Mouse (Mus musculus): ENCODE results near the gene Spint4. TPM values are rescaled to one million over a fixed set of nuclear protein-coding genes. Genes with fewer than 3 reads are reported as not detected.
A peak's percentile ranks its signal among the peaks of the same experiment; 100 is the strongest.
"Not testable (repeated sequence)": the region's sequence is repeated elsewhere in the genome, so short reads cannot be mapped to it uniquely, and the experiment has no call there.

The Spint4 gene
- not detected for total RNA-seq (2021)

GRCm38 (mm10) chr2:164698201-164698600, at the start of gene Spint4:
TSS of gene Spint4 (plus strand) at chr2:164698501.
- DNase-seq: no peak

GRCm38 (mm10) chr2:164655858-164656257, 42.4 kb upstream of the Spint4 start, which contains the start of gene Wfdc10:
TSS of gene Wfdc10 (plus strand) at chr2:164656046.
- DNase-seq: peak in 1 of 2 experiments; percentile 5

GRCm38 (mm10) chr2:164656483-164656882, 41.8 kb upstream of the Spint4 start, which contains the start of gene Wfdc9:
TSS of gene Wfdc9 (minus strand) at chr2:164656583.
- no peak for DNase-seq

- DNase-seq: no peak
Observed at GRCm38 (mm10) chr2:164664851-164665250, 33.5 kb upstream of the Spint4 start.

GRCm38 (mm10) chr2:164670261-164670660, 28.0 kb upstream of the Spint4 start:
- DNase-seq: no peak

- no peak for DNase-seq
Observed at GRCm38 (mm10) chr2:164670938-164671337, 27.4 kb upstream of the Spint4 start.

GRCm38 (mm10) chr2:164673987-164674386, 24.3 kb upstream of the Spint4 start, which contains the start of gene Wfdc11:
TSS of gene Wfdc11 (minus strand) at chr2:164674087.
- DNase-seq: no peak

GRCm38 (mm10) chr2:164676103-164676502, 22.2 kb upstream of the Spint4 start:
- DNase-seq: no peak

- no peak for DNase-seq
Observed at GRCm38 (mm10) chr2:164676916-164677685, 21.2 kb upstream of the Spint4 start.

GRCm38 (mm10) chr2:164678848-164679625, 19.3 kb upstream of the Spint4 start:
- DNase-seq: peak; percentile 33 to 53

GRCm38 (mm10) chr2:164679906-164680305, 18.4 kb upstream of the Spint4 start:
- no peak for DNase-seq

- no peak for DNase-seq
Observed at GRCm38 (mm10) chr2:164684807-164685206, 13.5 kb upstream of the Spint4 start, which contains the start of gene Wfdc13. TSS of gene Wfdc13 (plus strand) at chr2:164685107.

GRCm38 (mm10) chr2:164700959-164701358, 2.7 kb downstream of the Spint4 start:
- DNase-seq: no peak

- no peak for DNase-seq
Observed at GRCm38 (mm10) chr2:164701761-164702160, 3.5 kb downstream of the Spint4 start.

GRCm38 (mm10) chr2:164704235-164704634, 5.9 kb downstream of the Spint4 start:
- no peak for DNase-seq

- no peak for DNase-seq
Observed at GRCm38 (mm10) chr2:164705328-164705727, 7.0 kb downstream of the Spint4 start.

- DNase-seq: no peak
Observed at GRCm38 (mm10) chr2:164705991-164706390, 7.7 kb downstream of the Spint4 start.

- no peak for DNase-seq
Observed at GRCm38 (mm10) chr2:164715005-164715404, 16.7 kb downstream of the Spint4 start, which contains the start of gene Spint5. TSS of gene Spint5 (plus strand) at chr2:164715305.

- DNase-seq: not testable (repeated sequence)
Observed at GRCm38 (mm10) chr2:164716194-164716786, 18.0 kb downstream of the Spint4 start.

GRCm38 (mm10) chr2:164723276-164723675, 25.0 kb downstream of the Spint4 start:
- no peak for DNase-seq

GRCm38 (mm10) chr2:164725895-164726619, 27.8 kb downstream of the Spint4 start:
- peak; percentile 36 to 40 for DNase-seq

- DNase-seq: no peak
Observed at GRCm38 (mm10) chr2:164731719-164732118, 33.4 kb downstream of the Spint4 start.

All from layer of hippocampus, postnatal 36 days (tissue).